ENCODE assay signal across 14 mouse cellular contexts in the genomic region with DNA sequence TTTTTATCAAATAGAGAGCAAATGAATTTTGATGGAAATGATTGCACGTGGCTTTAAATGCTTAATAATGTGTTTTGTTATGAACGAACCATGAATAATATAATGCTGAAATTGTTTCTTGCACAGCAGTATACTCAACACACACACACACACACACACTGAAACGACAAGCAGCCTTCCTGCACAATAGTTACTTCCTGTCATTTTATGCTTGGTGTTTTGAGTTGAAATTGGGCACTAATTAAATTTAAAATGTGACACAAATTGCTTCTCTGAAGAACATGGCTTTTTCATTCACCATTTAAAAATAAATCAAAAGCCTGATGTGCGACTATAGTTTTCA. TPM values are rescaled to one million over a fixed set of nuclear protein-coding genes. Genes with fewer than 3 reads are reported as not detected.
A peak's percentile ranks its signal among the peaks of the same experiment; 100 is the strongest.
DNase-seq lines count a peak whose midpoint lies in the region; ATAC-seq and TF ChIP-seq lines count a peak whose summit lies in the region.
"Had no signal": no experiment of that assay in that cellular context is flagged by ENCODE, and none has a peak within 500 bp of the region (broad histone marks: within the 10 kb centered on the region; RNA-seq: fewer than 3 reads in every experiment).

No protein-coding gene starts in this region.

- intact Hi-C loops in heart, postnatal 10 days (cut with DNase I): no loop called here

- H3K36me3 ChIP-seq in heart, postnatal 0 days (replicated peaks; ENCODE audit: control insufficient read depth, insufficient read depth, low read length): no peaks in the 10 kb centered on the region
- H3K36me3 ChIP-seq in hindbrain, embryonic 11.5 days (ENCODE audit: control insufficient read depth, insufficient read depth, low read length): no peaks in the 10 kb centered on the region
- peaks cover 8% of the 10 kb centered on the region for H3K36me3 ChIP-seq in limb, embryonic 12.5 days
- H3K36me3 ChIP-seq in stomach, embryonic 14.5 days (ENCODE audit: control insufficient read depth, insufficient read depth, low read length): peaks cover 10% of the 10 kb centered on the region
- H3K36me3 ChIP-seq: G1E had no signal

- no peak for ATAC-seq in heart, postnatal 0 days (ENCODE audit: insufficient read depth, low read depth)
- peak; percentile 49 for ATAC-seq in hindbrain, embryonic 11.5 days (ENCODE audit: low FRiP score)
- no peak; the same call in 1 of the 2 replicates for ATAC-seq in limb, embryonic 12.5 days (ENCODE audit: insufficient number of reproducible peaks, insufficient read depth, low FRiP score, low TSS enrichment, low read depth)
- peak; percentile 60; the same call in 1 of the 2 replicates for ATAC-seq in stomach, embryonic 14.5 days (ENCODE audit: insufficient number of reproducible peaks, insufficient read depth, low FRiP score, low read depth)
- no peak for ATAC-seq in cerebellum, adult (ENCODE audit: insufficient number of reproducible peaks, low FRiP score, low TSS enrichment)

- H3K9ac ChIP-seq in heart, postnatal 0 days (replicated peaks; ENCODE audit: low read depth, low read length): no peak overlapping the region
- H3K9ac ChIP-seq in hindbrain, embryonic 11.5 days (ENCODE audit: low read depth, low read length): no peak overlapping the region
- H3K9ac ChIP-seq in limb, embryonic 12.5 days (replicated peaks): no peak overlapping the region
- H3K9ac ChIP-seq in stomach, embryonic 14.5 days (replicated peaks; ENCODE audit: low read depth, low read length): no peak overlapping the region

- TF ChIP-seq CTCF in heart, postnatal 0 days (IDR thresholded peaks at IDR 0.05; ENCODE audit: low read depth): no peak

- H3K27ac ChIP-seq in heart, postnatal 0 days (ENCODE audit: low read depth): no peak overlapping the region
- no peak overlapping the region for H3K27ac ChIP-seq in hindbrain, embryonic 11.5 days (ENCODE audit: low read depth, low read length)
- H3K27ac ChIP-seq in limb, embryonic 12.5 days: no peak overlapping the region
- H3K27ac ChIP-seq in stomach, embryonic 14.5 days (ENCODE audit: low read length): no peak overlapping the region

- H3K9me3 ChIP-seq in heart, postnatal 0 days (replicated peaks; ENCODE audit: control insufficient read depth, low read length): no peaks in the 10 kb centered on the region
- H3K9me3 ChIP-seq in hindbrain, embryonic 11.5 days (ENCODE audit: control insufficient read depth, low read length): no peaks in the 10 kb centered on the region
- no peaks in the 10 kb centered on the region for H3K9me3 ChIP-seq in limb, embryonic 12.5 days
- peaks cover 11% of the 10 kb centered on the region; the same call in 1 of the 2 replicates for H3K9me3 ChIP-seq in stomach, embryonic 14.5 days (ENCODE audit: control insufficient read depth, low read depth, low read length)

- H3K4me3 ChIP-seq in heart, postnatal 0 days (ENCODE audit: low read depth, low read length): no peak overlapping the region
- no peak overlapping the region for H3K4me3 ChIP-seq in hindbrain, embryonic 11.5 days (ENCODE audit: low read depth, low read length)
- H3K4me3 ChIP-seq in limb, embryonic 12.5 days (replicated peaks): peak overlapping the region; percentile 41; the same call in 1 of the 2 replicates
- H3K4me3 ChIP-seq in stomach, embryonic 14.5 days (ENCODE audit: low read depth, low read length): peak overlapping the region; percentile 46
- H3K4me3 ChIP-seq: myocyte had no signal

- H3K4me2 ChIP-seq in heart, postnatal 0 days (ENCODE audit: low read depth, low read length): 0 out of 2 replicates have a peak overlapping the region, but pooled peaks have one; percentile 7
- no peak overlapping the region for H3K4me2 ChIP-seq in hindbrain, embryonic 11.5 days (replicated peaks; ENCODE audit: low read depth, low read length)
- H3K4me2 ChIP-seq in limb, embryonic 12.5 days: peak overlapping the region; percentile 57
- peak overlapping the region; percentile 36; the same call in 1 of the 2 replicates for H3K4me2 ChIP-seq in stomach, embryonic 14.5 days (replicated peaks; ENCODE audit: low read depth, low read length)

- H3K4me1 ChIP-seq in heart, postnatal 0 days (ENCODE audit: control insufficient read depth, insufficient read depth): no peaks in the 10 kb centered on the region
- no peaks in the 10 kb centered on the region for H3K4me1 ChIP-seq in hindbrain, embryonic 11.5 days (replicated peaks; ENCODE audit: control insufficient read depth, insufficient read depth, low read length)
- H3K4me1 ChIP-seq in limb, embryonic 12.5 days (replicated peaks): no peaks in the 10 kb centered on the region
- no peaks in the 10 kb centered on the region for H3K4me1 ChIP-seq in stomach, embryonic 14.5 days (ENCODE audit: control insufficient read depth, insufficient read depth, low read length)

- no peaks in the 10 kb centered on the region for H3K27me3 ChIP-seq in heart, postnatal 0 days (ENCODE audit: control insufficient read depth, insufficient read depth, low read length)
- no peaks in the 10 kb centered on the region for H3K27me3 ChIP-seq in hindbrain, embryonic 11.5 days (ENCODE audit: control insufficient read depth, insufficient read depth, low read length)
- H3K27me3 ChIP-seq in limb, embryonic 12.5 days: no peaks in the 10 kb centered on the region
- no peaks in the 10 kb centered on the region for H3K27me3 ChIP-seq in stomach, embryonic 14.5 days (ENCODE audit: control insufficient read depth, insufficient read depth, low read length)

- no peak for DNase-seq in heart, postnatal 0 days (ENCODE audit: low spot score)
- no peak for DNase-seq in heart, postnatal 10 days
- no peak for DNase-seq in hindbrain, embryonic 11.5 days (ENCODE audit: low spot score)
- DNase-seq in adrenal gland, adult 8-10 months: no peak
- no peak for DNase-seq in lung, adult 18-20 months
- DNase-seq: B cell, adult 2 months; cerebellum, postnatal 25 days; gastrocnemius, postnatal 36 days; thymus, postnatal 36 days had no signal

- WGBS in heart, postnatal 0 days: 57% methylated on average over 4 of the region's 4 CpGs
- WGBS in hindbrain, embryonic 11.5 days: 58% methylated on average over 4 of the region's 4 CpGs
- WGBS in limb, embryonic 12.5 days: 34% methylated on average over 4 of the region's 4 CpGs
- WGBS in stomach, embryonic 14.5 days: 43% methylated on average over 4 of the region's 4 CpGs

- TF ChIP-seq EP300 in heart, postnatal 0 days (IDR thresholded peaks at IDR 0.05; ENCODE audit: low read depth): no peak

RNA-seq across cellular contexts. Expression of a gene that starts 0.3 kb away (rescaled TPM):
- 0.35 and 1.1 TPM in 2 replicates for total RNA-seq in heart, postnatal 0 days (2014; rRNA removed; ENCODE audit: low replicate concordance)
- 0.79 and 1.1 TPM in 2 replicates for polyA plus RNA-seq in heart, postnatal 0 days (2015; fragmentation: Nextera tagmentation; extraction: Ambion mirVana)
- total RNA-seq in heart, postnatal 10 days (2021): 1 to 10 TPM; 2.0 to 4.4 TPM
- polyA plus RNA-seq in hindbrain, embryonic 11.5 days (2014; fragmentation: Nextera tagmentation; extraction: Ambion mirVana): 7.6 and 8.2 TPM in 2 replicates
- polyA plus RNA-seq in limb, embryonic 12.5 days (2016; fragmentation: Nextera tagmentation; extraction: Ambion mirVana): 8.9 and 11.3 TPM in 2 replicates
- 48.1 and 51.7 TPM in 2 replicates for polyA plus RNA-seq in stomach, embryonic 14.5 days (2014; fragmentation: Nextera tagmentation; extraction: Ambion mirVana)
- total RNA-seq in adrenal gland, adult 8-10 months (2022): under 1 TPM; 0.10 to 0.62 (median 0.43) TPM
- polyA plus RNA-seq: G1E had no signal

Comparison
In these comparisons a context has a peak if more than half of its experiments do, and no peak if none do; other contexts are left out.
1. ATAC-seq: peak in hindbrain, embryonic 11.5 days (single experiment) and stomach, embryonic 14.5 days (single experiment); none in heart, postnatal 0 days (single experiment), limb, embryonic 12.5 days (single experiment) and cerebellum, adult (single experiment).
2. H3K4me3 ChIP-seq: peak in limb, embryonic 12.5 days (single experiment) and stomach, embryonic 14.5 days (single experiment); none in heart, postnatal 0 days (single experiment) and hindbrain, embryonic 11.5 days (single experiment).